Mouse (Mus musculus): ENCODE measurements around the gene Fam25c.

- TF ChIP-seq CTCF (IDR thresholded peaks at IDR 0.05; ENCODE audit: borderline replicate concordance, extremely low read depth, insufficient read depth, insufficient read length) (no peak), POLR2A (IDR thresholded peaks at IDR 0.05; ENCODE audit: borderline replicate concordance, extremely low read depth, insufficient read depth, insufficient read length, poor library complexity, severe bottlenecking) (no peak)
These were observed 6.9 kb downstream of the Fam25c start for GRCm38 (mm10) chr14:34348301-34348700.
